Mouse (Mus musculus): ENCODE measurements around the gene Kbtbd7.
"Not testable (repeated sequence)": the region's sequence is repeated elsewhere in the genome, so short reads cannot be mapped to it uniquely, and the experiment has no call there.

Kbtbd7 gene

DNA sequence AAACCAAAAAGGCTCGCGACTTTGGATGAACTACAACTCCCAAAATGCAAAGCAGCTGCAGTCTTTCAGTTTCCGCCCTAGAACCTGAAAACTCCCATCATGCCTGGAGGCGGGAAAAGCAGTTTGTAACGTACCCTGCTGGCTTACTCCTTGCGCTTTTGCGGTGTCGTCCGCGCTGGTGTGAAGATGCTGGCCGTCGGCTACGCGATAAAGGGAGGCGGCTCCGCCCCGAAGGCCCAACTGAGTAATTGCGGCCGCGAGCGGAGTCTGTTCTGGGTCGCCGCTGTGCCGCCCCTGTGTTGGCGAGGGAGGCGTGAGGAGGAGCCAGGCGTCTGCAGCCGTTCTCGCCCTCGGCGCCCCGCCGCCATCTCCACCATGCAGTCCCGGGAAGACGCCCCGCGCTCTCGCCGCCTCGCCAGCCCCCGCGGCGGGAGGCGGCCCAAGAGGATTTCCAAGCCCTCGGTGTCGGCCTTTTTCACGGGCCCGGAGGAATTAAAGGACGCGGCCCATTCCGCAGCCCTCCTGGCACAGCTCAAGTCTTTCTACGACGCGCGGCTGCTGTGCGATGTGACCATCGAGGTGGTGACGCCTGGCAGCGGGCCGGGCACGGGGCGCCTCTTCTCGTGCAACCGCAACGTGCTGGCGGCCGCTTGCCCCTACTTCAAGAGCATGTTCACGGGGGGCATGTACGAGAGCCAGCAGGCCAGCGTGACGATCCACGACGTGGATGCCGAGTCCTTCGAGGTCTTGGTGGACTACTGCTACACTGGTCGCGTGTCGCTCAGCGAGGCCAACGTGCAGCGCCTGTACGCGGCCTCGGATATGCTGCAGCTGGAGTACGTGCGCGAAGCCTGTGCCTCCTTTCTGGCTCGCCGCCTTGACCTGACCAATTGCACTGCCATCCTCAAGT lies 25.6 kb downstream of the Kbtbd7 start, which contains the start of gene Kbtbd6:
Gene Kbtbd6, plus strand, starts transcription at position 155 of the 910 bp plus-strand sequence.
- DNase-seq (ENCODE audit: low spot score in 2 of 2): peak; percentile 52 to 70

DNA sequence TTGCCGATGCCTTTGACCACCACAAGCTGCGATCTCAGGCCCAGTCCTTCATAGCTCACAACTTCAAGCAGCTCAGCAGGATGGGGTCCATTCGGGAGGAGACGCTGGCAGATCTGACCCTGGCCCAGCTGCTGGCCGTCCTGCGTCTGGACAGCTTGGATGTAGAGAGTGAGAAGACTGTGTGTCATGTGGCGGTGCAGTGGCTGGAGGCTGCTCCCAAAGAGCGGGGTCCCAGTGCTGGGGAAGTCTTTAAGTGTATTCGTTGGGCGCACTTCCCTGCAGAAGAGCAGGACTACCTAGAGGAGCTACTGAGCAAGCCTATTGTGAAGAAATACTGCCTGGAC lies 26.3 kb downstream of the Kbtbd7 start:
- not testable (repeated sequence) for DNase-seq (ENCODE audit: low spot score in 2 of 2)

DNA sequence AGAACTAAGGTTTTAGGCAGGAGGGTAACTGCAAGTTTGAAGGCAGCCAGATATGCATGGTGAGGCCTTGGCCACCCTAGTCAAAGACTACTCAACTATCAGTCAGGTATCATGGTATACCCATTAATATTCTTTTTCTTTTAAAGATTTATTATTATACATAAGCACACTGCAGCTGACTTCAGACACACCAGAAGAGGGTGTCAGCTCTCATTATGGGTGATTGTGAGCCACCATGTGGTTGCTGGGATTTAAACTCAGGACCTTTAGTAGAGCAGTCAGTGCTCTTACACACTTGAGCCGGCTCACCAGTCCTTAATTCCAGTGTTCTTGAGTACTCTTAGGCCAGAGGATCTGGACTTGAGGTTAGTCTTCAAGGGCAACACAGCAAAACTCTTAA lies 34.1 kb downstream of the Kbtbd7 start:
- no peak for DNase-seq (ENCODE audit: low spot score in 2 of 2)

DNA sequence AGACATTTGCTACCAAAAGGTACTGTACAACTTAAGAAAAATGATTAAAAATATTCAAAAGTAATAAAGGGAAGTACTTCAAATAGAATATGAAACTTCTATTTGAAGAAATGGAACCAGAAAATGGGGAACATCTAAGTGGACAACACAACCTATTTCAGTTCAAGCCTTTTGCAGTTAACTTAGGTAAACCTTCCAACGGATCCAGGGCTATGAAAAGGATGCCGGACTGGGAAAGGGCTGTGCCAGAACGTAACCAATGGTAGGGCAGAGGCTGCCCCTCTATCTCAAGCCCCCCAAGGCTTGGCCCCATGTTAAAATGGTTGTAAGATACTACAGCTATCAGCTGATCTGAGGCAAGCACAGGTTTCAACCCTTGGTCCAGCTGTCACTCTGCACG lies 34.7 kb downstream of the Kbtbd7 start:
- DNase-seq (ENCODE audit: low spot score in 2 of 2): no peak

DNA sequence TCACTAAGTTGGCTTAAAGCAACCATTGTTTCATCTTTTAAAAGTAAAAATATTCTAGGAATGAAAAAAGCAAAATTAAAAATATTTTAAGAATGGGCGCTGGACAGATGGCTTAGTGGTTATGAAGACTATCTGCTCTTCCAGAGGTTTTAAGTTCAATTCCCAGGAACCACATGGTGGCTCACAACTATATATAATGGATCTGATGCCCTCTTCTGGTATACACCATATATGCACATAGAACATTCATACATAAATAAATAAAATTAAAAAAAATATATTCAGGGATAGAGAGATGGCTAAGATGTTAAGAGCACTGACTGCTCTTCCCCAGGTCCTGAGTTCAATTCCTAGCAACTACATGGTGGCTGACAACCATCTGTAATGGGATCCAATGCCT lies 39.3 kb downstream of the Kbtbd7 start:
- DNase-seq (ENCODE audit: low spot score in 2 of 2): no peak

DNA sequence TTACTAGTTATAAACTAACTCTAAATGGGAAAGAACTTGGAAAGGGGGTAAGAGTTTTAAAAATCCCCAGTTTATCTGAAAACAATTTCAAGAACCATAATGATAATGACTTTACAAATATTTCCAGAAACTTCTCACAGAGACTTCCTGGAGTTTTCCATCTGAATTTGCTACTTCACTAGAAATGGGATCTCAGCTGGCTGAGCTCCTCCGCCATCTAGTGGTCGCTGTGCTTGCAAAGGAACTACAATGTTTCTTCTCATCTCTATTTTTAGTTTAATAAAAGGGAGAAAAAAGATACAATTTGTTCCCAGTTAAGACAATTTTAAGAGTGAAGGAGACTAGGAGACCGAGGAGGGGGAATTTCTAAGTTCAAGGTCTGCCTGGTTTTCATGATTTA lies 41.3 kb downstream of the Kbtbd7 start:
- peak in 1 of 2 experiments; percentile 47 for DNase-seq (ENCODE audit: low spot score in 2 of 2)

DNA sequence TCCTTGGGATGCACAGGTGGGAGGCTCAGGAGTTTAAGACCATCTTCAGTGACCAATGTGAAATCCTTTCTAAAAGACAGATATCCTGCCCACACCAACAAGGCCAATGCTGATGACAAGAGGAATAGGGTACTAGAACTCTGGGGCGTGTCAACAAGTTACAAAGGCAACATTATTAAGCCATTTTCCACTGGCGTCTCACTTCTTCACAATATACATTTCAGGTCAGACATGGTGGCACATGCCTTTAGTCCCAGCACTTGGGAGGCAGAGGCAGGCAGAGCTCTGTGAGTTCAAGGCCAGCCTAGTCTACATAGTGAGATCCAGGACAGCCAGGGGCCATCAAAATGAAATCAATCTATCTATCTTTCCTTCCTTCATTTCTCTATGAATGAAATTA lies 47.1 kb downstream of the Kbtbd7 start:
- no peak for DNase-seq (ENCODE audit: low spot score in 2 of 2)
